Mouse (Mus musculus): Measurements from ENCODE around the gene Gpd2.

Gpd2 gene

DNA sequence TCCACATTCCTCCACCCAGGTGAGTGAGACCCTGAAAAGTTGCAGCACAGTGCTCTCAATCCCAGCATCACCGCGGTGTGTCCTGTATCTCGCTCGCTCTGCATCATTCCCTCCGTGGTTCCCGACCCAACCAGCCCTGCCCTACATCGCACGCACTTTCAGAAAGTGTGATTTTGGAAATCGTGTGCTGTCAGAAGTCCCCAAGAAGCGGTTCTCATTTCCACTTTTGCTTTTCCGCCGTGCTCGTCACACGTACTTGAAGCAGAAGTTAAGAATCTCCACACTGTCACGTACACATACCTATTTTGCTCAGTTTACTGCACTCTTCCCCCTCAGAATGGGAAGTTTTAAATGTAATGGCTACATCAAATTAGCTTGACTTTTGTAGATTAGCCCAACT is 98.0 kb downstream of the Gpd2 start:
- ChIA-PET POLR2A (interaction anchor here in 1 of 4 experiments (1.0 kb wide), 1 partner anchor 13 kb away, joined by 3 read pairs; no protein-coding TSS in a partner anchor), CTCF (no interaction called here)

DNA sequence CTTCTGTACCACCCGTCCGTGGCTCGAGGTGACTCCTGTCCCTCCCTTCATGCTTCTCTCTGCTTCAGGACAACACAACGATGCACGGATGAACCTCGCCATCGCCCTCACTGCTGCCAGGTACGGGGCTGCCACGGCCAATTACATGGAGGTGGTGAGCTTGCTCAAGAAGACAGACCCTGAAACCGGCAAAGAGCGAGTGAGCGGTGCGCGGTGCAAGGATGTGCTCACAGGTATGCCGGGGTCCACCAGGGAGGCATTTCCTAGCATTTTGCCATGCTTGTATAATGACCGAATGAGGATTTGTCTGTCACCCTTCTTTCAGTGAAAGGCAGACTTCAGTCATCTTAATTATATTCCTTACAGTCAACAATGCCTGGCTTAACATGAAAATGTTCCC is 101.3 kb downstream of the Gpd2 start:
- ChIA-PET POLR2A (no interaction called here), CTCF (no interaction called here)

DNA sequence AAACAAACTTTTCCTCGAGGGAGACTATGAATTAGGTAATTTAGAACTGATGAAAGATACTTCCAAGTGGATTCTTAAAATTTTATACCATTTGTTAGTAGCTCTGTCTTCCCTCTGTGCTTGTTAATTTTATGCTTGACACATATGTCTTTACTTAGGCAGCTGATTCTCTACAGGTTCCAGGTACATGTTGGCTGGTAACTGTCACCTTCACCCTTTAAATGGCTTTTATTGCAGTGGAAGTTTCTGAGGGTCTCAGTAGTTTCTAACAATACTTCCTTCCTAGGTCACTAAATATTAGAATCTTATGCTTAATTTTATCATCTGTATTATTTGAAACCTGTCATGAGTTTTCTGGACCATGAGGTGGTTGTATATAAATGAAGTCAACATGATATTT is 105.5 kb downstream of the Gpd2 start:
- ChIA-PET POLR2A (interaction anchor here in 1 of 4 experiments (0.9 kb wide), 1 partner anchor 230 kb away, joined by 3 read pairs; no protein-coding TSS in a partner anchor), CTCF (no interaction called here)

DNA sequence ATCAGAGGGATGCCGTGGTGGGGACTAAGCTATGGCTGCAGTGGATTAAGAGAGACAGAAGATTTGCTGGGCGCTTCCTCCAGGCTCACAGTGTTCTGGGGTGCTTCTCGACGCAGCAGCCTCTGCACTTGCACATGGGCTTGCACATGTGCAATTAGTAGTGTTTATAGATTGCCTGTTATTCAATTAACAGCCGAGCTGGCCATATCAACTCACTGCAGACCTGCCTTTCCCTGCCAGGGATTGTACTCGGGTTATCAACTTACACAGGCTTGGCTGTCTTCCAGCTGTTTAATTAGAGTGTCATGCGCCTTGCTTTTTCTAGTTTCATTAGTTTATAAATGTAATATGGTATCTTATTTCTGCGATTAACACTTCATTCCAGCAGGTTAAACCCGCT is 113.2 kb downstream of the Gpd2 start:
- ChIA-PET POLR2A (interaction anchor here in 1 of 4 experiments (1.0 kb wide), 1 partner anchor 22 kb away, joined by 3 read pairs; no protein-coding TSS in a partner anchor), CTCF (no interaction called here)

DNA sequence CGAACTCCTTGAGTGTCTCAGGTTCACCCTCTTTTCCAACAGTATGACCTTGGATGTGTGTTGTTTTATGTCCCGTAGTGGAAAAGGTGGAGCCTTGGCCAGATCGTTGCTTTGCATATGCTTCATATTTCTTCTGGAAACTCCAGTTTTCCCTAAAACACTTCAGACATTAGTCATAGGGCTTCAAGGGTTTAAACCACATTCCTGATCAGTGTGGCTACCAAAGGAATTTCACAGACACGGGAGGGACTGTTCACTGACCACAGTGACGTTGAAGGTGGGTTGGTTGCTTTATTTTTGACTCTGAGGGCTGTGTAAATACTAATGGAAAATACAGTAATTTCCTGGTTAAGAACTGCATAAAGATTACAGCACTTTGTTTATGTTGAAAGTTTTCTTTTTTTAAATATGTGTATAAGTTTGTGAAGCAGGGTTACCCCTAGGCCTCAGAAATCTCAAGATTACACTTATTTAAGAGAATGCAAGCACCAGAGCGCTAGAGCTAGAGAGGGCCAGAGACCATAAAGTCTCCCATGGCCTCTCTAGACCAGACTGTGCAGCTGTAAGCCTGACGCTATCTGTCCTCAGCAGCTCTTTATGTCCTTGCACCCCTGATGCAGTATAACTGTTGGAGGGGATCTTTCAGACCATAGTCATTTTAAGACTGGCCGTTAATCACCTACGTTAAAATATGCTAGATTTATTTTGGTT is 116.4 kb downstream of the Gpd2 start:
- CTCF ChIA-PET: no interaction called here
- POLR2A ChIA-PET: interaction anchor here in 1 of 4 experiments (1.5 kb wide), 1 partner anchor 21 kb away, joined by 4 read pairs; no protein-coding TSS in a partner anchor

DNA sequence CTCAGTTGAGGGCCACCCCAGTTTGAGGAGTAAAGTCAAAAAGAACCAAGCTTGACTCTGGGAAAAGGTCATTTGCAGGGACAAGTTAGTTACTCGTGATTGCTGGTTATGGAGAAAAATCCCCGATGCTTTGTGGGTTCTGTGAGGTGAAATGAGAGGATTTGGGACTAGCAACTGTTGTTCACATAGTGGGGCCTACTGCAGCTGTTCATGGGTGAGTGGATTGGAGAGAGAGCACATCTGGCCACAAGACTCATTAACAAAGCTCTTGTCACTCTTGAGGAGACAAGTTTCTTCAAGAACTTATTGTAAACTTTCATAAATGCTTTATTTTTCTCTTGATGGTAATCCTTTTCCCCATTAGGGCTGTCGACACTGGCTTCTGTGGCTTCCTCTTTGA is 117.4 kb downstream of the Gpd2 start:
- CTCF ChIA-PET: no interaction called here
- POLR2A ChIA-PET: interaction anchor here in 1 of 4 experiments (0.6 kb wide), 1 partner anchor 75 kb away, joined by 3 read pairs; no protein-coding TSS in a partner anchor

DNA sequence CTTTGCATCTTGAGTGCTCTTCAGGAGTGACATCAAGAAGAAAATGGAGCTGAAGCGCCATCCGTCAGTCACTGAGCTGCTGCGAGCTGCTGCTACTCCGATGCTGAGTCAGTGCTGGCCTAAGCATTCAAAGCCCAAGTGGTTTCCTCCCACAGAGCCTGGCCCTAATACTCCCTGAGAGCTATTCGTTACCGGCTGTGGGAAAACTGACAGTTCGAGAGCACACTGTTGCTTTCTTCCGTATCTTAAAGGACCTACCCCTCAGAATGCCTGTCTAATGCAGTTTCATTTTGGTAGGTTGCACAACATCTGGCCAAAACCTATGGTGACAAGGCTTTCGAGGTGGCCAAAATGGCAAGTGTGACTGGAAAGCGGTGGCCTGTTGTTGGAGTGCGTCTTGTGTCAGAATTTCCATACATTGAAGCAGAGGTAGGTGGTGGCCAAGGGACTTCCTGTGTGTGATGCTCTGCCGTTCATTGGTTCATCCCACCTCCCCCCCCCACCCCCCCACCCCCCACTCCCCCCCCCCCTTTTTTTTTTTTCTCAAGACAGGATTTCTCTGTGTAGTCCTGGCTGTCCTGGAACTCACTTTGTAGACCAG is 118.9 kb downstream of the Gpd2 start:
- ChIA-PET POLR2A (interaction anchor here in 1 of 4 experiments (0.7 to 1.1 kb wide), 2 partner anchors 10 to 18 kb away, joined by 3 to 4 read pairs; no protein-coding TSS in a partner anchor), CTCF (interaction anchor here in 1 of 4 experiments (0.6 kb wide), 1 partner anchor 407 kb away, joined by 4 read pairs; no protein-coding TSS in a partner anchor)

DNA sequence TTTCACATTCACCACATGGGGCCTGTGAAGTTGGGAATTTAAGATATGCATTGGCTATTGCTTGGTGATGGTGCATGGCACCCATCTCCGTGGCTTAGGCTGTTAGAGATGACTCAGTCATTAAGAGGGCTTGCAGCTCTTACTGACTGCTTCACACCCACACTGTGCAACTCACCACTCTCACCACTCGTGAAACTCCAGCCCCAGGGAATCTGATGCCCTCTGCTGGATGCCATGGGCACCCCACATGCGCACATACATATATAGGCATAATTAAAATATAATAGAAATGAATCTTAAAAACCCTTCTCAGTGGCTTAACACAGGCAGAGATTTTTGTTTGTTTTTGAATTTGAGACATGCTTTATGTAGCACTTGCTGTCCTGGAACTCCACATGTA is 125.1 kb downstream of the Gpd2 start:
- ChIA-PET CTCF (interaction anchor here in 1 of 4 experiments (0.6 kb wide), 1 partner anchor 471 kb away, joined by 3 read pairs; no protein-coding TSS in a partner anchor), POLR2A (no interaction called here)

DNA sequence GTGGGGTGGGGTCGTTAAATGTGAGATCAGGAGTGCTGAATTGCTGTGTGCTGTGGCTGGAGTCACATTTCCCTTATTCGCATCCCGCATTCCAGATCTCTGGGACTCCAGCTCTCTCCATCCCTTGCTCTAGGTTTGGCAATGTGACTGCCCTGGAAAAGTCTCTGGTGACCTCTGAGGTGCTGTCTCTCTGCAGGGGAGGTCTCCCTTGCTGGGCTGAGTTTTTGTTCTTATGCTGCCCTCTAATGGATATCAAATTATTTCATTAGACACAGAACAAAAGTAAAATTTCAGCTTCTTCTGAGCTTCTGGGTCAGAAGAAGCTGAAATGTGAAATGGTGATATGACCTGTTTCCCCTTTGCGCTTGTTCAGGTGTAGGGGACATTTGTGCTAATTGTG is 137.2 kb downstream of the Gpd2 start:
- POLR2A ChIA-PET: interaction anchor here in 2 of 4 experiments (0.6 to 2.3 kb wide), 4 partner anchors 18 to 958 kb away, joined by 3 to 5 read pairs (median 4); no protein-coding TSS in a partner anchor
- CTCF ChIA-PET: interaction anchor here (0.6 to 1.4 kb wide), 5 partner anchors 211 to 1261 kb away, joined by 3 to 6 read pairs (median 4); no protein-coding TSS in a partner anchor

DNA sequence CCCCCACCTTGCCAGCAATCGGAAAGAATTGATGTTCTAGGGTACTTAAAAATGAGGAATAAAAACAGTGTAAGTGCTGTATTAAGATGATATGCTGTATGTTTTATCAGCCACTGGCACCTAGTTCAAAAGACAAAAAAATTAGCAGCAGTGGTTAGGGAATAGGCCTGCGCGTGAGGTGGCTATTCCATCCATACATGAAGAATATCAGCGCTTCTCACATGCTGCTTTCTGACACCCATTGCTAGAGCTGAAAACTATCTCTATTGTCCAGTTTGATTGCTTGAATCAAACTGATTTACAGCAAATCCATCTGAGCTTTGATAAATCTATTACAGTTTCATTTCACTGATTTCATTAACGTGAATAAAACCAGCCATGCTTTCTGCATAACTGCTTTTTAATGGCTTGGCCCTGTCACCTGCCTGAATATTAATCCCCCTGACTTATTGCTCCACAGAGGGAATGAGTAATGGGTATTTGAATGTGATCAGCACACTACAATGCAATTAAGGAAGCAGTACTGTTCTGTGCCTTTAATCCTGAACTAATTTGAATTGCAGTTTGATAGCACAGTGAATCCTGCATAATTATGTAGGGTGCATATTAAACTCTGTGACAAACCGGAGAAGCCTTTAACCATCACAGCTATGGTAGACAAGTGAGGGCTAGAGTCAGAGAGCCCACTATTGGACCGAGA is 137.9 kb downstream of the Gpd2 start:
- ChIA-PET POLR2A (interaction anchor here in 2 of 4 experiments (0.6 to 2.3 kb wide), 3 partner anchors 22 to 958 kb away, joined by 3 to 5 read pairs (median 4); no protein-coding TSS in a partner anchor), CTCF (interaction anchor here in 2 of 4 experiments (0.7 to 1.4 kb wide), 2 partner anchors 258 to 259 kb away, joined by 4 read pairs; no protein-coding TSS in a partner anchor)

DNA sequence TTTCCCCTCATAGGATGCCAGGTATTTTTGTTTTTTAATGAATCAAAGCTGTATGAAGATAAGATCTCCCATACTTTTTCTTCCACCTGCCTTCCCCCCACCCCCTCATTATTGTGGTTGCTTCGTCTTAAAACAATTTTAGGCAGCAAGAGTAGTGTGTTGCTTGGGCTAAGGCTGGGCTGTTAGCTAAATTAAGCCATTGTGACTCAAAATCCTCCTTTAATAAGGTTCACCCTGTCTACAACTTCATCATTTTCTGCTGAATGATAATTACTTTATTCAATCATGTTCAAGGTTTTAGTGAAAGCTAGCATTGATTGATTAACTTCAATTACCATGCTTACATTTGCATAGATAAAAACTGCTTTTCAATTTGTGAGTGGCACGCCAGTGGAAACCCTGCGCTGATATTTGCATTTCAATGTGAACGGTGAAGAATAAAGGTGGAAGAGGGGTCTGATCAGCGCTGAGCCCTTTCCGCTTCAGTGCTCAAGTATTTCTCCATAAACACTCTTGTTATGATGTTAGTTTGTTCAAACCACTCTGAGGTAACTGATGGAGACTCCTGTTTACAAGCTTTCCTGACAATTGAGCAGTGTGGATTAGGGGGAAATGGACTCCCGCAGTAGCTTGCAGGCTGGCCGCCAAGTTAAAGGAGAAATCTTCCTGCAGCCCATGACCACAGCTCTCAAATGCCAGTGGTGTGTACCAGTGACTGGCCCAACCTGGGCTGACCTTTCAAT is 140.9 kb downstream of the Gpd2 start:
- ChIA-PET CTCF (interaction anchor here in 1 of 4 experiments (0.5 kb wide), 1 partner anchor 261 kb away, joined by 6 read pairs; no protein-coding TSS in a partner anchor), POLR2A (interaction anchor here in 1 of 4 experiments (0.7 kb wide), 1 partner anchor 103 kb away, joined by 3 read pairs; no protein-coding TSS in a partner anchor)

DNA sequence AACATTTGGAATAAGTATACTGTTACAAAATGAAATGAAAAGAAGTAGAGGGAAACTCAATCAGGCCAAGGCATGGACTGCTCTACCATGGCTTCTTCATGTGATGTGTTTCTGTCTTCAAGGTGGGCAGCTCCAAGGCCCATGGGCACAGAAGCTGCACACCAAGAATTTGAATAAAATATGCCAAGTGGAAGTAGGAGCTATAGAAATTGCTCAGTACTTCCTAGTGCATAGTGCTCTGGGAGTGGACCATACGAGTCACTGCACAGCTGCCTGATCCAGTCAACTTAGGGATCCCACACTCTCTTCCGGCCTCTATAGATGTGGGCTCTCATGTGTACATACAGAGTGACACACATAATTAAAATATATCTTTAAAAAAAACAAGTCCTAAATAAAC is 147.2 kb downstream of the Gpd2 start:
- POLR2A ChIA-PET: no interaction called here
- CTCF ChIA-PET: interaction anchor here in 1 of 4 experiments (0.5 kb wide), 1 partner anchor 738 kb away, joined by 3 read pairs; no protein-coding TSS in a partner anchor

DNA sequence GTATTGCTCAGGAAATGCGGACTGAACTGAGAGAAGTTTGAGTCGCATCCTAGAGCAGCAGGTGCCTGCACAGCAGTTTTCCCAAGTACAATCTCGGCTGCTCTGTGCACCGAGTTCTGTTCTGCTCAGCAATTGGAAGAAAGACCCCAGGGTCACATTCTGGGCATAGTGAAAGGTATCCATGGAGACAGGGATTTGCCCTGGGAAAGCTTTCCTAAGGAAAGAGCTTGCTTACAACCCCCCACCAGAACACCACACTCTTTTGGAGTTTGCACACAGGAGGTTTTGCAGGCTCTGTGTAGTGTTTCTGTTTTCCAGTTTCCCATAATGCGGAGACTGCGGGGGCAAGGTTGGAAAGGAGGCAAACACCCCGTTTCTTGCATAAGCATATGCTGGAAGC is 150.4 kb downstream of the Gpd2 start:
- POLR2A ChIA-PET: no interaction called here

DNA sequence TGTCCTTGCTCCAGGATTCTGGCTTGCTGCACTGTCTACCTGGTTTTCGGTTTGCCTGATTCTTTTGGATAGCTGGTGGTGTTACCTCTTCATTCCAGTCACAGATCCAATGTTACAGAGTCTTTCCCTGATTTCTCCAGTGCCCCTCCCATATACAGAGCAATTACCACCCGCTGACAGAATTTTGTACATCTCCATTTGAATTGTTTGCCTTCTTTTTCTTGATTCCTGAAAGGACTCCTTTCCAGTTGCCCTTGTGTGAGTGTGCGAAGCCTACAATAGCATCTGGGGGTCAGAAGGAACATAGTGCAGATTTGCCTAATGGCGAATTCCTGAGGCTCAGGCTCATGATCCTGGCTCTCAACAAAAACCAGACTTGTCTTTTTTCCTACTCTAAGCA is 157.6 kb downstream of the Gpd2 start:
- CTCF ChIA-PET: no interaction called here
- POLR2A ChIA-PET: no interaction called here

More for the DNA sequence above, 150.4 kb downstream of the Gpd2 start:
- CTCF ChIA-PET: no interaction called here

DNA sequence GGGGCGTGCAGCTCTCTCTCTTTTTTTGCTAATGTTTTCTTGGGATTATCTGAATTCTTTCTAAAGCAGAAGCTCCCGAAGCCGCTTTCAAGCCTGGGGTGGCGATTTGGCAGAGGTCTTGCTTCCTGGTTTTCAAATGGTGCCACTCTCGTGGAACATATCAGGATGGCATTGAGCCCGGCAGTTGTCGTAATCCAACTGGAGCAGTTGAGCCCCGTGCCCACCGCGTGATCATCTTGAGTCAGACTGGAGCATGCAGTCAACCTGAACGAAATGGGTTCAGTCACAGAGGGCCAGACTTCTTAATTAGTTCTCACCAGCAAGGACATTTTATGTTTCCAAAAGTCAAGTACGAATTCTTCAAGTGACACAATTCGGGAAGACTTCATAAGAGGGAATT is 158.6 kb downstream of the Gpd2 start:
- CTCF ChIA-PET: no interaction called here
- POLR2A ChIA-PET: no interaction called here

DNA sequence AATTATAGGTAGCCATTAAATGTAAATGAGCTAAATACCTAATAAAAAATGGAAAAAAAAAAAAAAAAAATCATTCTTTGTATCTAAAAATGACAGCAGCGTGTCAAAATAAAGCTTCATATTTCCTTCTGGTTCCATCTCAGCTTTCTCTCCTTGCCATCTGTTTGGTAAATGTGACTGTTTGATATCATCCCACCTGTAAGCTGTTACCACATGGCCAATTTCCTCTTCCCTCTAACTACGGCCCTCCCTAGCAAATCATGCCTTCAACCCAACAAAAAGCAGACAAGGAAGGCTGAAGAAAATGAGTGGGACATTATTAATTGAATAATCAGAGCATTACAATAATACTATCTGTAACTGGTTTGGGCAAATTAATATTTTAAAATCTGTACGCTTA is 160.3 kb downstream of the Gpd2 start:
- CTCF ChIA-PET: no interaction called here
- POLR2A ChIA-PET: interaction anchor here in 1 of 4 experiments (0.7 kb wide), 1 partner anchor 29 kb away, joined by 6 read pairs; no protein-coding TSS in a partner anchor

DNA sequence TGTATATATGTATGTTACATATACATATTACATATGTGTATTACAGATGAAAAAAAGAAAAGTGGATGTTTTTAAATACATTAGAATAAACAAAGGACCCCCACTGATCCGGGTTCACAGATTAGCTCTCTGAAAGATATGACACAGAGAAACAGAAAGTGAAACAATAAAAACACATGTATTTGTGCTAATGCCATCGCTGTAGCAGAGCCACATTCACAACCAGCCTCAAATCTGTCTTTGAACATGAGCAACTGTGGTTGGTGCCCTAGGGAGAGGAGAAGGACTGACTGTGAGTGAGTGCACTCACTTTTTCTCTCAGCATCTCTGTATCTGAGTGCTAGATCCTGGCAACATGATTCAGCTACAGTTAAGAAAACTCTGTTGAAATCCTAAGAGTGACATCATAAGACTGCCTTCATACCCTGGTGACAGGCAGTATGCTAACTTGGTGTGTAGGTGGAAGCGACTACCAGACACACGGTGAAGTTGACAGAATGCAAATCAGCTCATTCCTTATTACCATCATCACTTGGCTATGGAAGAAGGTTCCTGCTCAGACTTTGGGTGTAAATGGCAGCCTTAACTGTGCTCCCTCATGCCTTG is 170.1 kb downstream of the Gpd2 start:
- POLR2A ChIA-PET: no interaction called here
- CTCF ChIA-PET: no interaction called here

DNA sequence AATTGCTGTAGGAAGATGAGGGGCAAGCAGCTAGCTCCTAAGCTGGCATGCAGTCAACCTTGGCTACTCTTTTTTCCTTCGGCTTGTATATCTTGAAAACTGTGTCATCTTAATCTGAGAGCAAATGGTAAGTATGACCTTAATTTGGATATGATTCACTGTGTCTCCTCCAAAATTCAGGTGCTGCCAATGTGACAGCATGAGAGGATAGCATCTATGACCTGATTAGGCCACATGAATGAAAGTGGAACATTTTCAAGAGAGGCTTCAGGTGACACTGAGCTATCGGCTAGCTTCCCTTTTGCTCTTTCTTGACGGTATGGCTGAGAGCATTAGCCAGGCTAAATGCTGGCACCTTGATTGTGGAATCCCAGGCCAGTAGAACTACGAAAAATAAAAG is 171.0 kb downstream of the Gpd2 start:
- ChIA-PET CTCF (no interaction called here), POLR2A (no interaction called here)

DNA sequence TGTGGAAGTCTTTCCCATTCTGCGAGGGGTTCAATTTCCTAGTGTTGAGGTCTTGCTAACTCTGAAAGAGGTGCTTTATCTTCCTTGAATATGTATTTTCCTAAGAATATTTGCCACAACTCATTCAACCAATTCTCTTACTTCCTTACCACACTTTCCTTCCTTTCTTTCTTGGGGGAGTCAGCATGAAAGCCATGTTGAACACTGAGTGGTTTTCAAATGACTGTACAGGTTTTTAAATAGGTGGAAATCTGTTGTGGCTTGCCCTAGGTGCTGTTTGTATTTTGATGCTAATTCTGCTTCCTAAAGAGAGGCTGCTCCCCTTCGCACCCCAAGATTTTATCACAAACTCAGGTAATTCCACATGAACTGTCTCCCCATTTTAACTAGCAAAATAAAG is 174.1 kb downstream of the Gpd2 start:
- ChIA-PET CTCF (no interaction called here), POLR2A (no interaction called here)

Data from embryonic stem cell, embryonic (primary cell).